Mouse (Mus musculus): ENCODE measurements around the gene Ntn1.

Gene Ntn1

GRCm38 (mm10) chr11:68381318-68381717 is 19.3 kb downstream of the Ntn1 start:
- no peak for DNase-seq

- DNase-seq, result no peak
These were observed 21.5 kb downstream of the Ntn1 start for GRCm38 (mm10) chr11:68378946-68379764.

- DNase-seq, result no peak
These were observed 22.2 kb downstream of the Ntn1 start for GRCm38 (mm10) chr11:68378419-68378818.

GRCm38 (mm10) chr11:68373105-68373504 is 27.5 kb downstream of the Ntn1 start:
- DNase-seq, result no peak

DNA sequence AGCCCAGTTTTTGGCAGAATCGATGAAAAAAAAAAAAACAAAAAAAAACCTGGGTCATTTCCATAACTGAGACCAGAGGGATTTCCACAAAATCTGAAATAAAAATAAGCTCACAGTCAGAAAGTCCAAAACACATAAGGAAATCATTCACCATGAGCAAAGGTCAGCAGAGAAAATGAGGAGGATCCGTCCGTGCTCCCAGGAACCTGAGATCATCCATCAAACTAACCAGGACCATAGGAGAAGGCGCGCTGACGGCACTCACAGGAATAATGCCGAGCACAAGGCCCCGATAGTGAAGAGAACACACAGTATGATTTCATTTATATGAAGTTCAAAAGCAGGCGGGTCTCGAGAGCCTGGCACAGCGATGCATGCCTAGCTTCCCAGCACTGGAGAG is 29.0 kb downstream of the Ntn1 start:
- DNase-seq, result no peak

GRCm38 (mm10) chr11:68356901-68357300 is 43.7 kb downstream of the Ntn1 start:
- no peak for DNase-seq

GRCm38 (mm10) chr11:68355561-68355960 is 45.1 kb downstream of the Ntn1 start:
- DNase-seq, result no peak

- DNase-seq, result no peak
These were observed 45.8 kb downstream of the Ntn1 start for GRCm38 (mm10) chr11:68354848-68355247.

GRCm38 (mm10) chr11:68352236-68352635 is 48.4 kb downstream of the Ntn1 start:
- DNase-seq, result no peak

- DNase-seq, result no peak
These were observed 51.8 kb downstream of the Ntn1 start for GRCm38 (mm10) chr11:68348851-68349250.

- no peak for DNase-seq
These were observed 52.5 kb downstream of the Ntn1 start for GRCm38 (mm10) chr11:68348083-68348482.

- no peak for DNase-seq
These were observed 53.1 kb downstream of the Ntn1 start for GRCm38 (mm10) chr11:68347508-68347907.

DNA sequence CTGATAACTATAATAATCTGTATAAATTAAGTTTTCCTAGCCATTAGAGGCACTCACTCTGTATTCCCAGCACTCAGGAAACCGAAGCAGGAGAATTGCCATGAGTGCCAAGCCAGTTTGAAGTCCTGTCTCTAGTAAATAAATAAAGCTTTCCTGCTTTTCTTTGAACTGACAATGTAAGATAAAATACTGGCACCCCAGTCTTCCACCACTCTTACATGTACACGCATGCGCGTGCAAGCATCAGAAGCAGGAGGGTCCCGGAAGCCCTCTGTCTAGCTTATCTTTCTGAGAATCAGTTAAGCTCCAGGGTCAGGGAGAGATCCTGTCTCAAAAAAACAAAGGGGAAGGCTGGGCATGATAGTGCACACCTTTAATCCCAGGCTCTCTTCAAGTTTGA is 54.5 kb downstream of the Ntn1 start:
- no peak for DNase-seq

GRCm38 (mm10) chr11:68344221-68344620 is 56.4 kb downstream of the Ntn1 start:
- no peak for DNase-seq

DNA sequence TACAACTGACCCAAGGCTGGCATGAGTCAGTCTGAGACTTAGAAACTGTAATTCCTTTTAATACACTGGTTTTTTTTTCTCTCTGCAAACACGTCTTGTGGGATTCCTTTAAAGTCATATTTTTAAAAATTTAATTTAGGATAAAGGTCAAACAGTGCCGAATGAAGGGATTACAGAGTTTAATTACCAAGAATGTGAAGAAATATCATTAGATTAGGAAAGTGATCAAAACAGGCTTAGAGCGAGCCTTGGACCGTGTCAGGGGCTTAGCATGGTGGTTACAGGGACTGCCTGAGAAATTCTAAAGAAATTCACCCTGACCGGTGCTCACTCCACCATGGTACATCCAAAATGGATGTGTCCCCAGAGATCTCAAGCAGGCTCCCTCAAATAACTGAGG is 57.9 kb downstream of the Ntn1 start:
- no peak for DNase-seq

- no peak for DNase-seq
These were observed 58.6 kb downstream of the Ntn1 start for GRCm38 (mm10) chr11:68342003-68342400.

- DNase-seq, result peak; percentile 12
These were observed 59.3 kb downstream of the Ntn1 start for GRCm38 (mm10) chr11:68341111-68342002.

DNA sequence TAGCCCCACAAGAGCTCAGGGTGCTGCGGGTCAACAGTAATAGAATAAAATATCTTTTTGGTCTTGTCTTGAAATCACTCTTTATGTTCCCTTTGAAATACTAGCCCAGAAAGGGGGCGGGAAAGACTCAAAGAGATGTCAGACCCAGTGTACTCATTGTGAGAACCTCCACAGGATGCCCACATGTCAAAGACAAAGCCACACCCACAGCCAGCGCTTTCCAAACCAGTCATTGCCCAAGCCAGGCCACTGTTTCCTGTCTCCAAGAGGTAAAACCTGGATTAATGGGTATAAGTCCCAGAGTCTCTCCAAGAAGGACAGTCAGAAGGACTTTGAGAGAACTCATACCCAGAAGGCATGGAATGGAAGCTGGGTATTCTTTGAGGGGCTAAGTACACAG is 60.3 kb downstream of the Ntn1 start:
- no peak for DNase-seq

- no peak for DNase-seq
These were observed 60.8 kb downstream of the Ntn1 start for GRCm38 (mm10) chr11:68339856-68340255.

DNA sequence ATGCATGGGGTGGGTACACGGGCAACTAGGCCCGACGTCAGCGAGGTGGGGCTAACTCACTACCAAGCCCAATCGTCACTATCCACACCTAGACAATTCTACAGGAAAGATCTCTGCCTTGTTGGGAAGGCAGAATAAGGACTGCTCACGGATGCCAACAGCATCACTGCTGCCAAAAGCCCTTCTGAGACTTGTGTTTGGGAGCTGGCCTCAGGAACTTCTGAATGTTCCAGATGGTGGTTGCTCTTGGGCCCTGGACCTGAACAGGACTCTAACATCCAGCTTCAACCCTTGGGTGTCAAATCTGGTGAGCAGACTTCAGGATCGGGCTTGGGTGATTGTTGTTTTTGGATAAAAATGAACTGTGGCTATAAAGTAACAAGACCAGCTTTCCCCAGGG is 61.3 kb downstream of the Ntn1 start:
- no peak for DNase-seq

DNA sequence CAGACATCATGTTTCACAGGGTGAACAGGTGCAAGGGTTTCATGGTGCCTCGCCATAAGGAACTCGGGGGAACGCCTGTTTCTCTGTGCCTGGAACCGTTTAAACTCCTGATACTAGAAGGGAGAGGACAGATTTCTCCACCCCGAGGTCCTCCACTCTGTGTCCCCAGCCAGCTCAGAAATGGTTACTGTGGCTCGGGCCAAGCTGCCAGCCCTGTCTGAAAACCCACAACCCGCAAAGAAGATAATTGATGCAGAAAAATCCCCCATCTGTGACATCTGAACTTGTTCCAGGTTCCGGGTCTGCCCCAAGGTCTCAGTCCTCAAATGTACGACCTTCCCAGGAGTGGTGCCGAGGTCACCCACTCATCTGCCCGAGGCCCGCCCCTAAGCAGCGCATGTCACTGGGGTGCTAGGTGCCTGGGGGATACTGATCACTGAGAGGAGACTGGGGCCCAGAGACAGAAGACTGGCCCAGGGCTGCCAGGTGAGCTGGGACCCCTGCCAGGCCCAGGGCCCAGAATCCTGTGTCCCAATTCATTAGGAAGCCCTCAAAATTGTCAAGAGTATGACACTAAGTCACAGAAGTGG is 68.9 kb downstream of the Ntn1 start:
- DNase-seq, result no peak

GRCm38 (mm10) chr11:68331117-68331437 is 69.5 kb downstream of the Ntn1 start:
- DNase-seq, result no peak

DNA sequence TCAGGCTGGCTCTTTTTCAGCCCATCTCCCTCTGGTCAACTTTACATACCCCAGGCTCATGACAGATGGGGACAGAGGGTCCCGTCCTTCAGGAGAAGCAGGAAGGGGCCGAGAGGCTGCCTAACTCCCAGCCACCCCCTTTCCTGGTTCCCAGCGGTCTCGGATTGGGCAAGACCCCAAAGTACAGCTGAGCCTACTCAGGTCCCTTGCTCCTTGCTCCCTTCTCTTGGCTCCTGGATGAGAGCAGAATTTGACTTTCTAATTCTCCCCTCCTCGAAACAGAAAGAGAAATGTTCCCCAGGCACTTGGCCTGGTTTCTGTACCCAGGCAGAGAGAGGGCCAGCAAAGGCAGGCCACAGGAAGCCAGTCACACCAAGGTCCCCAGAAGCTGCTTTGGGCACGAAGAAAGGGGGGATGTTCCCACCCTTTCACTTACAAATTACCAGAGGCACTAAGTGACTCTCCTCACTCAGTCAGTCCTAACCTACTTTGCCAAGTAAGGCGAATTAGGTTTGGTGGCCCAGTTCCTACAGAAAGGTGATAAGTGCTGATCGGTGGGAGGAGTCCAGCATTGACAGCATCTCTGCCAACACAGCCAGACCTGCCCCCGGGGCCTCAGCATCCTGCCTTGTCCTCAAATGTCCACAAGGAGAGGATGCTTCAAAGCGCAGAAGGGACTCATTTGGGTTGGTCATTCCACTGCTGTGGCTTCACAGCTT is 70.1 kb downstream of the Ntn1 start:
- DNase-seq, result no peak
